Mouse (Mus musculus): ENCODE results near the gene Olfr1018.

Gene Olfr1018

GRCm38 (mm10) chr2:85818179-85818578, at the start of gene Olfr1018:
TSS of gene Olfr1018 (plus strand) at chr2:85818479.
- no peak for DNase-seq (ENCODE audit: low spot score)

GRCm38 (mm10) chr2:85772413-85772812, 45.9 kb upstream of the Olfr1018 start, which contains the start of gene Olfr1014:
TSS of gene Olfr1014 (plus strand) at chr2:85772713.
- no peak for DNase-seq (ENCODE audit: low spot score)

DNA sequence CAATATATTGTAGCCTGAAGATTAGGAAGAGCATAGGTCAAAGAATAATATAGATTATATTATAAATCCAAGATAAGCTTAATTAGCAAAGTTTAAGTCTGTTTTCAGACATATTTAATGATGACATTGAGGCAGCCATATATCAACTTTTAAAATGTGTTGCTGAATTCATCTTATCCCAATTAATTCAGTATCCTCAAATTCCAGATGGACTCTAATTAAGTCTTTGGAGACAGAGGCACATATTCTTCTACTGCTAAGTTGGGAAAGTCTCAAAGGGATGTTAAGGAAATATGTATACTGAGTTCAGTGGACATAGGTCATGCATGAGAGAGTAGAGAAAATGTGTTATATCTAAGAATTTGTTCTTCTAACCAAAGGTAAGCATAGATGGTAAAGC, 36.6 kb upstream of the Olfr1018 start, which contains the start of gene Olfr1015:
Olfr1015 (plus strand) TSS at position 301 of the 400 bp plus-strand sequence.
- no peak for DNase-seq (ENCODE audit: low spot score)

DNA sequence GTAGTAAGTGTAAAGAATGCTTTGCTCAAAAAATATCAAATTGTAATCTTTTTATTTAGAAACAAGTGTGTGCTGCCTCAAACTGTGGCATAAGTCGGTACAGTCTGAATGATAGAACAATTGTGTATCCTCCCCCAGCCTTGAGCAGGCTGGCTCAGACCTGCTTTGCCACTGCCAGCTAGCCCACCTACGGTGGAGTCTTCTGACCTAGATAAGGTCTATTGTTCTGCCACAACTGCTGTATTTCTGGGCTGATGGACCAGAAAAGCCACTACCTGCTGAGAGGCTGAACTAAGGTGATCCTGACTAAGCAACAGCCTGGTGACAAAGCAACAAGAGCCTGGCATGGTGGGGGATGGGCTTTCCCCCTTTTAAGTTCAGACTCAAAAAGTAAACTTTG, 25.9 kb upstream of the Olfr1018 start:
- DNase-seq (ENCODE audit: low spot score): no peak

DNA sequence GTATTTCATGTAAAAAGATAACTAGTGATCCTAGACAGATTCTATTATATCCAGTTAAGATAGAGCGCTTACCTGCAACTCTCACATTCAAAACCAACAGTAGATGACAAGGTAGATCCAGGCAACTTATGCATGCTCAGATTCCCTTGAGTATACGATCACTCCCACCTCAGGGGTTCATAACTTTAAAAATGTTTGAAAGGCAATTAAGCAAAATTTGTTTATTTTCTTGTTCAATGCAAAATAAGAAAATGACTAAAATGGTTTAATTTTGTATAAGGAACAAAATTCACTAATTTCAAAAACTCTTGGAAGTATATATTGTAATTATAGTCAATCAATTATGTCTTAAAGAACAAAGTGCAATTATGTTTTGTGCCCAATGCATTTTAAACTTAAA, 15.8 kb upstream of the Olfr1018 start, which contains the start of gene Olfr1016:
Olfr1016 (minus strand) TSS at position 101 of the 400 bp plus-strand sequence.
- DNase-seq (ENCODE audit: low spot score): no peak

GRCm38 (mm10) chr2:85804501-85804900, 13.8 kb upstream of the Olfr1018 start:
- DNase-seq (ENCODE audit: low spot score): no peak

DNA sequence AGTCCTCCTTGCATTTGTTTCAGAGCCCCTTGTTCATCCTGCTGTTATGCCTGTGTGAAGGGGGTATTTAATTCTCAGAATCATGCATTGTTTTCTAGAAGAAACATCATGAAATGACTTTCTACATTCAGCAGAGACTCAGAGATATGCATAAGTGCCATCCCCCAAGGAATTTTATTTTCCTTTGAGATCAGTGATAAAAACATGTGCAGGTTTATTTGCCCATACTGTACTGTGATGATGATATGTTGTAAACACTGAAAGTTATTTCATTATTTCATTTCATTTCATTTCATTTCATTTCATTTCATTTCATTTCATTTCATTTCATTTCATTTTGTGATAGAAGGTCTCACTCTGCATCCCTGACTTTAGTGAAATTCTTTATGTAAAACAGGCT, 27.1 kb downstream of the Olfr1018 start, which contains the start of gene Olfr1019:
Olfr1019 (minus strand) TSS at position 101 of the 400 bp plus-strand sequence.
- DNase-seq (ENCODE audit: low spot score): no peak

- no peak for DNase-seq (ENCODE audit: low spot score)
Observed at GRCm38 (mm10) chr2:85846730-85847129, 28.5 kb downstream of the Olfr1018 start, which contains the start of gene Olfr1020. TSS of gene Olfr1020 (plus strand) at chr2:85847030.

- DNase-seq (ENCODE audit: low spot score): no peak
Observed at GRCm38 (mm10) chr2:85868294-85868693, 50.0 kb downstream of the Olfr1018 start, which contains the start of gene Olfr1022. TSS of gene Olfr1022 (plus strand) at chr2:85868594.
